Mouse (Mus musculus) CH12.LX (cell line): ENCODE measurements around the gene Olfr1357. TPM values are rescaled to one million over a fixed set of nuclear protein-coding genes. Genes with fewer than 3 reads are reported as not detected.

Experiments used
- DNase-seq: peaks from one replicate; pipeline ENCODE4 v3.0.0-alpha.2; 2013; ENCODE audit errors: extremely low read depth
- H3K27ac ChIP-seq: 2 replicates; pipeline ENCODE4 v1.5.1; 2012; ENCODE audit warnings: low read depth, mild to moderate bottlenecking, control low read depth, moderate library complexity; ENCODE audit not compliant: insufficient read depth
- H3K27me3 ChIP-seq: replicated peaks from 2 replicates; pipeline ENCODE3; 2012; ENCODE audit warnings: inconsistent platforms
- H3K36me3 ChIP-seq, 2 experiments: replicated peaks in 1 of 2; 2 replicates each; pipeline versions ENCODE3 to v1.6.1; 2012; ENCODE audit warnings: inconsistent platforms in 1 of 2, low read length in 1 of 2, mild to moderate bottlenecking in 1 of 2, mixed read lengths in 1 of 2, moderate library complexity in 1 of 2; ENCODE audit not compliant: control insufficient read depth in 1 of 2, insufficient read depth in 1 of 2
- H3K4me1 ChIP-seq, 2 experiments: 2 replicates each; pipeline ENCODE4 v1.6.1; 2012; ENCODE audit warnings: inconsistent platforms in 1 of 2, moderate library complexity in 1 of 2; ENCODE audit not compliant: insufficient read depth in 2 of 2, control insufficient read depth in 1 of 2
- H3K4me2 ChIP-seq: 2 replicates; pipeline ENCODE4 v1.6.1; 2012; ENCODE audit warnings: low read depth, mild to moderate bottlenecking, control low read depth; ENCODE audit not compliant: poor library complexity, insufficient read depth, severe bottlenecking
- H3K4me3 ChIP-seq, 3 experiments: fragments of 150-350 bp in 1 of 3; sonication (generic) in 1 of 3; replicated peaks in 1 of 3; 2 replicates each; pipeline versions ENCODE3 to v1.5.1; 2011 to 2012; ENCODE audit warnings: low read depth in 2 of 3, low read length in 2 of 3, mild to moderate bottlenecking in 2 of 3, moderate library complexity in 2 of 3, control low read depth in 1 of 3, improper control_type of control experiment in 1 of 3, inconsistent platforms in 1 of 3, mixed read lengths in 1 of 3; ENCODE audit not compliant: poor library complexity in 1 of 3
- H3K79me2 ChIP-seq: replicated peaks from 2 replicates; pipeline ENCODE4 v1.6.1; 2012; ENCODE audit warnings: mild to moderate bottlenecking, moderate library complexity; ENCODE audit not compliant: control insufficient read depth, poor library complexity, insufficient read depth, severe bottlenecking; ENCODE audit errors: extremely low read depth
- H3K9ac ChIP-seq: 2 replicates; pipeline ENCODE4 v1.6.1; 2012; ENCODE audit warnings: low read depth, mild to moderate bottlenecking, control low read depth, moderate library complexity; ENCODE audit not compliant: insufficient read depth
- H3K9me3 ChIP-seq: replicated peaks from 2 replicates; pipeline ENCODE3; 2012; ENCODE audit warnings: low read length, inconsistent platforms, mixed read lengths
- BHLHE40 ChIP-seq: IDR thresholded peaks from 2 replicates; pipeline ENCODE4 v1.6.1; 2011; ENCODE audit warnings: mild to moderate bottlenecking, low read depth, low read length, improper control_type of control experiment
- CHD2 ChIP-seq: IDR thresholded peaks from 2 replicates; pipeline ENCODE4 v1.6.1; 2011; ENCODE audit warnings: low read length, improper control_type of control experiment
- CTCF ChIP-seq, 2 experiments: IDR thresholded peaks in 1 of 2; conservative IDR thresholded peaks in 1 of 2; 2 replicates each; pipeline ENCODE4 v1.5.1; 2011 to 2012; ENCODE audit warnings: low read depth in 2 of 2, low read length in 2 of 2, improper control_type of control experiment in 1 of 2, inconsistent platforms in 1 of 2, mild to moderate bottlenecking in 1 of 2, moderate library complexity in 1 of 2
- E2F4 ChIP-seq: IDR thresholded peaks from 2 replicates; pipeline ENCODE4 v1.6.1; 2011; ENCODE audit warnings: low read depth, low read length, improper control_type of control experiment; ENCODE audit not compliant: insufficient replicate concordance
- ELF1 ChIP-seq: IDR thresholded peaks from 2 replicates; pipeline ENCODE4 v1.6.1; 2014; ENCODE audit warnings: low read depth, mild to moderate bottlenecking, inconsistent platforms, low read length, improper control_type of control experiment
- EP300 ChIP-seq: IDR thresholded peaks from 2 replicates; pipeline ENCODE4 v1.6.1; 2011; ENCODE audit warnings: low read length, improper control_type of control experiment
- GABPA ChIP-seq: IDR thresholded peaks from 2 replicates; pipeline ENCODE4 v1.6.1; 2012; ENCODE audit warnings: low read depth, low read length, improper control_type of control experiment, inconsistent platforms; ENCODE audit not compliant: insufficient replicate concordance
- IRF4 ChIP-seq: IDR thresholded peaks from 2 replicates; pipeline ENCODE4 v1.6.1; 2014; ENCODE audit warnings: low read depth, mild to moderate bottlenecking, inconsistent platforms, low read length, improper control_type of control experiment
- JUN ChIP-seq: IDR thresholded peaks from 2 replicates; pipeline ENCODE4 v1.6.1; 2011; ENCODE audit warnings: low read depth, mild to moderate bottlenecking, low read length, improper control_type of control experiment, moderate library complexity; ENCODE audit not compliant: insufficient read depth
- KAT2A ChIP-seq: IDR thresholded peaks from 2 replicates; pipeline ENCODE4 v1.6.1; 2012; ENCODE audit warnings: low read length, improper control_type of control experiment, inconsistent platforms; ENCODE audit not compliant: insufficient replicate concordance
- MAFK ChIP-seq: IDR thresholded peaks from 2 replicates; pipeline ENCODE4 v1.6.1; 2011; ENCODE audit warnings: low read length, improper control_type of control experiment; ENCODE audit not compliant: insufficient replicate concordance
- MAX ChIP-seq: IDR thresholded peaks from 2 replicates; pipeline ENCODE4 v1.6.1; 2011; ENCODE audit warnings: low read length, improper control_type of control experiment
- MAZ ChIP-seq: IDR thresholded peaks from 2 replicates; pipeline ENCODE4 v1.6.1; 2012; ENCODE audit warnings: low read depth, mild to moderate bottlenecking, inconsistent platforms, low read length, improper control_type of control experiment, moderate library complexity
- MEF2A ChIP-seq: IDR thresholded peaks from 2 replicates; pipeline ENCODE4 v1.6.1; 2014; ENCODE audit warnings: low read depth, mild to moderate bottlenecking, inconsistent platforms, low read length, improper control_type of control experiment, borderline replicate concordance
- MXI1 ChIP-seq: IDR thresholded peaks from 2 replicates; pipeline ENCODE4 v1.6.1; 2011; ENCODE audit warnings: mild to moderate bottlenecking, low read depth, low read length, improper control_type of control experiment
- NELFE ChIP-seq: IDR thresholded peaks from 2 replicates; pipeline ENCODE4 v1.6.1; 2011; ENCODE audit warnings: low read depth, low read length, improper control_type of control experiment
- NRF1 ChIP-seq: IDR thresholded peaks from 2 replicates; pipeline ENCODE4 v1.6.1; 2014; ENCODE audit warnings: low read depth, mild to moderate bottlenecking, inconsistent platforms, low read length, improper control_type of control experiment, moderate library complexity
- PAX5 ChIP-seq: IDR thresholded peaks from 2 replicates; pipeline ENCODE4 v1.6.1; 2012; ENCODE audit warnings: low read length, inconsistent platforms, mixed read lengths
- POLR2A ChIP-seq: IDR thresholded peaks from 2 replicates; pipeline ENCODE4 v1.6.1; 2011; ENCODE audit warnings: low read depth, mild to moderate bottlenecking, improper control_type of control experiment, low read length
- RCOR1 ChIP-seq: conservative IDR thresholded peaks from 2 replicates; pipeline ENCODE4 v1.6.1; 2012; ENCODE audit warnings: low read depth, mild to moderate bottlenecking, inconsistent platforms, low read length, improper control_type of control experiment
- SIN3A ChIP-seq: IDR thresholded peaks from 2 replicates; pipeline ENCODE4 v1.6.1; 2012; ENCODE audit warnings: low read length, improper control_type of control experiment, inconsistent platforms
- SMC3 ChIP-seq: IDR thresholded peaks from 2 replicates; pipeline ENCODE4 v1.6.1; 2011; ENCODE audit warnings: low read depth, low read length, improper control_type of control experiment
- TBP ChIP-seq: conservative IDR thresholded peaks from 2 replicates; pipeline ENCODE4 v1.6.1; 2011; ENCODE audit warnings: low read depth, low read length, improper control_type of control experiment
- TCF12 ChIP-seq: IDR thresholded peaks from 2 replicates; pipeline ENCODE4 v1.6.1; 2014; ENCODE audit warnings: low read depth, mild to moderate bottlenecking, inconsistent platforms, low read length, improper control_type of control experiment
- ZC3H11A ChIP-seq: IDR thresholded peaks from 2 replicates; pipeline ENCODE4 v1.6.1; 2012; ENCODE audit warnings: low read depth, mild to moderate bottlenecking, inconsistent platforms, low read length, improper control_type of control experiment
- ZMIZ1 ChIP-seq: IDR thresholded peaks from 2 replicates; pipeline ENCODE4 v1.6.1; 2012; ENCODE audit warnings: low read depth, mild to moderate bottlenecking, inconsistent platforms, low read length, improper control_type of control experiment
- ZNF384 ChIP-seq: IDR thresholded peaks from 2 replicates; pipeline ENCODE4 v1.6.1; 2012; ENCODE audit warnings: low read depth, low read length, improper control_type of control experiment, inconsistent platforms
- dilution Hi-C: fragments of 300-500 bp; cut with MboI; formaldehyde crosslinking; loops from 2 replicates; pipeline ENCODE4 v1.14.3; 2020; ENCODE audit warnings: low sequenced_read_pairs; ENCODE audit not compliant: extremely low pct_unique_long_range_greater_than_20kb, extremely low pct_ligation_motif_present
- in situ Hi-C: fragments of 300-500 bp; cut with MboI; formaldehyde crosslinking; loops from 3 replicates; pipeline ENCODE4 v1.14.3; 2019; ENCODE audit warnings: low sequenced_read_pairs, low pct_ligation_motif_present, low pct_unique_long_range_greater_than_20kb, mixed read lengths
- polyA plus RNA-seq: library from polyadenylated mRNA; unstranded; fragments of >175 nt; gene quantifications from 2 replicates; pipeline ENCODE4 v1.2.1, GENCODE M21; 2012; ENCODE audit warnings: low read depth; ENCODE audit not compliant: insufficient read length
- total RNA-seq, 2 experiments: library from RNA; depleted of rRNA; stranded (reverse); fragments of 300-350 nt in 1 of 2; fragments of >200 nt in 1 of 2; gene quantifications; 2 replicates each; pipeline ENCODE4 v1.2.3; 2012 to 2014

Gene Olfr1357
- total and polyA plus RNA-seq, 3 experiments: not detected

DNA sequence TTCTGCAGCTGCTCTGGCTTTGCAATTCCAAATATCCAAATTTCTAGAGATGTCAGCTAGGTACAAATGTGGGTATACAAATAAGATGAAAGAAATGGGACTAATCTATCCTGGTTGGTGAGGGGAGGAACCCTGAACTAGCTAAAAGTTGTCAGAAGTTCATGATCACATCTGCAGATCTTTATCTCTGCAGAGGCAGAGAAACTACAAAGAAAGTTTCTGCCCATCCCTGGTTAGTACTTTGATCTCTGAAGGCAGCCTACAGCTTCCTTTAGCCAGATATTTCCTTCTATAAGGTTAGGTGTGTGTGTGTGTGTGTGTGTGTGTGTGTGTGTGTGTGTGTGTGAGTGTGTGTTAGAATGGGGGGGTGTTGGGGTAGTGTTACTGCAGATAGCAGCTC, 23.3 kb downstream of the Olfr1357 start:
- no peak for DNase-seq
- no peak overlapping the region for H3K4me3 ChIP-seq
- no peak overlapping the region for H3K9ac ChIP-seq
- H3K9me3 ChIP-seq: no peaks in the 10 kb centered on the region
- H3K4me1 ChIP-seq: 0 out of 4 replicates have a peak, but pooled peaks cover 0 to under 1% of the 10 kb centered on the region in 2 experiments
- no peaks in the 10 kb centered on the region for H3K79me2 ChIP-seq
- no peak for TF ChIP-seq CHD2
- no peak for TF ChIP-seq NELFE
- no peak for TF ChIP-seq TBP
- TF ChIP-seq MXI1: no peak
- TF ChIP-seq NRF1: no peak
- TF ChIP-seq GABPA: no peak
- TF ChIP-seq SIN3A: no peak
- no peak for TF ChIP-seq SMC3
- no peak for TF ChIP-seq PAX5
- TF ChIP-seq KAT2A: no peak
- TF ChIP-seq BHLHE40: no peak
- no peak for TF ChIP-seq RCOR1
- TF ChIP-seq IRF4: no peak
- TF ChIP-seq MAX: no peak
- TF ChIP-seq, all 38 proteins: peak for 0
- dilution Hi-C loops (no loop called here), in situ Hi-C loops (no loop called here)
- peaks cover 52% of the 10 kb centered on the region for H3K27me3 ChIP-seq
- H3K4me2 ChIP-seq: no peak overlapping the region
- no peaks in the 10 kb centered on the region for H3K36me3 ChIP-seq
- H3K27ac ChIP-seq: no peak overlapping the region

DNA sequence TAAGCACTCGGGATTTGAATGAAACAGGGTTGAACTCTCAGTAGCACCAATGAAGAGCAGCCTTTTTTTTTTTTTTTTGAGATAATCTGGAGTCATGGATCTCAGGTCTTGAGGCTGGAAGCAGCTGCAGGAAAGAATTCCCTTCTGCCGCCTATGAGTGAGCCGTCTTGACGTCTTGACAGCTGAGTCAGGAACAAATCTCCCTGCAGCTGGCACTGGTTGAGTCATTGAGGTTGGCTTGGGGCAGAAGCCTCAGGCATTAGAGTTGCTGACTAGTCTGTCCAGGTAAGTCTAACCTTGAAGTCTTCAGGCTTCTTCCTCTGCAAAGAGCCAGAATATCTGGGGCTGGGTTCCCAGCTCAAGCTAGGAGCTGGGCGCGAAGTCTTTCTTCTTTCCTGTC, 23.7 kb downstream of the Olfr1357 start:
- dilution Hi-C loops: no loop called here
- Histone ChIP-seq H3K9ac (no peak overlapping the region), H3K27me3 (peaks cover 52% of the 10 kb centered on the region)
- no peak for TF ChIP-seq JUN
- TF ChIP-seq NRF1: no peak
- TF ChIP-seq SMC3: no peak
- TF ChIP-seq EP300: no peak
- no peak for TF ChIP-seq ZNF384
- no peak for TF ChIP-seq E2F4
- TF ChIP-seq NELFE: no peak
- no peak for TF ChIP-seq MAZ
- TF ChIP-seq MAFK: no peak
- TF ChIP-seq POLR2A: no peak
- no peak for TF ChIP-seq SIN3A
- TF ChIP-seq CTCF (conservative IDR thresholded peaks at IDR 0.05 in 1 of 2, IDR thresholded peaks at IDR 0.05 in 1 of 2; ENCODE audit: low read depth in 2 of 2, low read length in 2 of 2): no peak
- TF ChIP-seq ELF1: no peak
- TF ChIP-seq MEF2A: no peak
- TF ChIP-seq TCF12: no peak
- no peak for TF ChIP-seq ZC3H11A
- no peak for TF ChIP-seq ZMIZ1
- no peak for TF ChIP-seq TBP
- TF ChIP-seq, all 38 proteins: peak for 0
- H3K79me2 ChIP-seq: no peaks in the 10 kb centered on the region
- no peak for DNase-seq
- no peak overlapping the region for H3K27ac ChIP-seq
- in situ Hi-C loops: no loop called here
- H3K4me1 ChIP-seq: no peaks in the 10 kb centered on the region
- H3K4me3 ChIP-seq: no peak overlapping the region
- no peak overlapping the region for H3K4me2 ChIP-seq
- no peaks in the 10 kb centered on the region for H3K36me3 ChIP-seq
- no peaks in the 10 kb centered on the region for H3K9me3 ChIP-seq
